Mouse (Mus musculus): ENCODE results near the gene Hmgb1.

DNA sequence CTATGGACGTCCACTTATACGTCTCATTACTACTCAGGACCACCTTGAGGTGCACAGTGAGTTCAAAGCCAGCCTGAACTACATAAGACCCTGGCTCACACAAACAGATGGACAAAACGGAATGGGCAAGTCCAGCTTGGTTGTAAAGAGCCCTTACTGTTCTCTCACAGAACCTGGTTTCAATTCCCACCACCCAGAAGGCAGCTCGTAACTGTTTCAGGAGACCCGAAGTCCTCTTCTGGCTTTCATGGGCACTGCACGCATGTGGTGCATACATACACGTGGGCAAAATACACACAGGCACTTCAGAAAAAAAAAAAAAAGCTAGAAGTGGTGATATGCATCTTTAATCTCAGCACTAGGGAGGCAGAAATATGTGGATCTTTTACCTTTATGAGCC, 139.2 kb downstream of the Hmgb1 start:
- TF ChIP-seq CTCF (conservative IDR thresholded peaks at IDR 0.05; ENCODE audit: insufficient read depth, insufficient read length, low read depth, low read length) (no peak), POLR2A (IDR thresholded peaks at IDR 0.05; ENCODE audit: low read depth, low read length) (no peak)

Measured in kidney, adult 2 months (tissue).